Mouse (Mus musculus) embryonic facial prominence, embryonic 14.5 days (tissue): Measurements from ENCODE around the gene Tusc2. TPM values are rescaled to one million over a fixed set of nuclear protein-coding genes. Genes with fewer than 3 reads are reported as not detected.

Experiments
- ATAC-seq: fragments of 200-750 bp; cut with Nextera tagmentation; 2 replicates; pipeline ENCODE4 v1.8.0; 2017; ENCODE audit warnings: low read depth, moderate number of reproducible peaks, moderate TSS enrichment
- DNase-seq: peaks from one replicate; pipeline ENCODE4 v3.0.0-alpha.2; 2015; ENCODE audit warnings: low spot score
- H3K27ac ChIP-seq: fragments of 300-500 bp; sonication (generic); replicated peaks from 2 replicates; pipeline ENCODE4 v1.5.1; 2014; ENCODE audit warnings: low read depth, mild to moderate bottlenecking, low read length, moderate library complexity
- H3K27me3 ChIP-seq: fragments of 300-500 bp; sonication (generic); replicated peaks from 2 replicates; pipeline ENCODE4 v1.6.1; 2014; ENCODE audit warnings: low read length; ENCODE audit not compliant: control insufficient read depth, insufficient read depth
- H3K36me3 ChIP-seq: fragments of 300-500 bp; sonication (generic); 2 replicates; pipeline ENCODE4 v1.6.1; 2014; ENCODE audit warnings: low read length, mixed read lengths; ENCODE audit not compliant: control insufficient read depth, insufficient read depth
- H3K4me1 ChIP-seq: fragments of 300-500 bp; sonication (generic); 2 replicates; pipeline ENCODE4 v1.6.1; 2014; ENCODE audit warnings: antibody characterized with exemption, low read length; ENCODE audit not compliant: control insufficient read depth, insufficient read depth
- H3K4me2 ChIP-seq: fragments of 300-500 bp; sonication (generic); 2 replicates; pipeline ENCODE4 v1.6.1; 2014; ENCODE audit warnings: low read depth, mild to moderate bottlenecking, low read length, moderate library complexity, mixed read lengths
- H3K4me3 ChIP-seq: fragments of 300-500 bp; sonication (generic); 2 replicates; pipeline ENCODE4 v1.5.1; 2014; ENCODE audit warnings: low read depth, mild to moderate bottlenecking, low read length
- H3K9ac ChIP-seq: fragments of 300-500 bp; sonication (generic); 2 replicates; pipeline ENCODE4 v1.6.1; 2014; ENCODE audit warnings: low read depth, mild to moderate bottlenecking, low read length, moderate library complexity, mixed read lengths
- H3K9me3 ChIP-seq: fragments of 300-500 bp; sonication (generic); 2 replicates; pipeline ENCODE4 v1.6.1; 2016; ENCODE audit warnings: low read length; ENCODE audit not compliant: control insufficient read depth
- WGBS: fragments of 180-500 bp; shearing (Covaris S2); extraction: QIAGEN DNeasy Blood & Tissue Kit; methylation state at CpG from one replicate; pipeline ENCODE4 v1.1.7; 2014; 5-methylcytosine and 5-hydroxymethylcytosine counted together
- polyA plus RNA-seq: library from polyadenylated mRNA; unstranded; fragments of >200 nt; fragmentation: Nextera tagmentation; extraction: Ambion mirVana; gene quantifications from 2 replicates; pipeline ENCODE4 v1.2.1, GENCODE M21; 2014

Tusc2 gene
- polyA plus RNA-seq, 1 experiment from 2014 or later: 43.1 TPM

- H3K9ac ChIP-seq: no peak overlapping the region
- ATAC-seq (no peak), DNase-seq (no peak)
- H3K4me1 ChIP-seq: peaks cover 40% of the 10 kb centered on the region
- H3K27ac ChIP-seq: no peak overlapping the region
- H3K4me2 ChIP-seq: no peak overlapping the region
- H3K9me3 ChIP-seq: no peaks in the 10 kb centered on the region
- H3K4me3 ChIP-seq: no peak overlapping the region
- 75% methylated on average over 19 of the region's 20 CpGs for WGBS
- no peaks in the 10 kb centered on the region for H3K27me3 ChIP-seq
- peaks cover 9% of the 10 kb centered on the region for H3K36me3 ChIP-seq
Measured at GRCm38 (mm10) chr9:107549297-107550074, 13.6 kb upstream of the Tusc2 start.

- H3K9me3 ChIP-seq: no peaks in the 10 kb centered on the region
- no peaks in the 10 kb centered on the region for H3K27me3 ChIP-seq
- H3K4me2 ChIP-seq: peak overlapping the region; percentile 90
- H3K4me3 ChIP-seq: peak overlapping the region; percentile 58
- DNase-seq: no peak
- peak overlapping the region; percentile 79 for H3K9ac ChIP-seq
- no peak for ATAC-seq
- H3K27ac ChIP-seq: peak overlapping the region; percentile 86
- H3K4me1 ChIP-seq: peaks cover 43% of the 10 kb centered on the region
- no peaks in the 10 kb centered on the region for H3K36me3 ChIP-seq
- 36% methylated on average over 23 of the region's 23 CpGs for WGBS
Measured at GRCm38 (mm10) chr9:107550491-107551116, 12.5 kb upstream of the Tusc2 start.

GRCm38 (mm10) chr9:107551117-107551889 lies 11.8 kb upstream of the Tusc2 start, which contains the start of gene Rassf1:
Gene Rassf1, plus strand, starts transcription at chr9:107551555.
- WGBS: under 1% methylated on average over 41 of the region's 63 CpGs
- peak within 1 kb of the TSS; percentile 86 for H3K27ac ChIP-seq
- DNase-seq: peak; percentile 84

GRCm38 (mm10) chr9:107551890-107552355 lies 11.1 kb upstream of the Tusc2 start:
- H3K9me3 ChIP-seq: no peaks in the 10 kb centered on the region
- H3K9ac ChIP-seq: peak overlapping the region; percentile 79
- peak; percentile 76 for DNase-seq

More at GRCm38 (mm10) chr9:107551117-107551889, 11.8 kb upstream of the Tusc2 start, which contains the start of gene Rassf1:
- peak; percentile 41 for ATAC-seq
- no peaks in the 10 kb centered on the region for H3K27me3 ChIP-seq
- H3K36me3 ChIP-seq: no peaks in the 10 kb centered on the region
- H3K4me3 ChIP-seq: peak within 1 kb of the TSS; percentile 58
- peak within 1 kb of the TSS; percentile 90 for H3K4me2 ChIP-seq
- H3K9ac ChIP-seq: peak within 1 kb of the TSS; percentile 79
- no peaks in the 10 kb centered on the region for H3K9me3 ChIP-seq
- peaks cover 49% of the 10 kb centered on the region for H3K4me1 ChIP-seq

GRCm38 (mm10) chr9:107552690-107553393 lies 10.2 kb upstream of the Tusc2 start:
- Histone ChIP-seq H3K4me3 (peak overlapping the region; percentile 83), H3K4me1 (peaks cover 43% of the 10 kb centered on the region), H3K27me3 (no peaks in the 10 kb centered on the region), H3K9ac (peak overlapping the region; percentile 65; the same call in 1 of the 2 replicates), H3K36me3 (peaks cover 14% of the 10 kb centered on the region), H3K27ac (no peak overlapping the region; the same call in 1 of the 2 replicates), H3K9me3 (no peaks in the 10 kb centered on the region), H3K4me2 (peak overlapping the region; percentile 90)
- WGBS: 80% methylated on average over 5 of the region's 5 CpGs
- ATAC-seq: no peak
- DNase-seq: no peak

More at GRCm38 (mm10) chr9:107551890-107552355, 11.1 kb upstream of the Tusc2 start:
- Histone ChIP-seq H3K27ac (peak overlapping the region; percentile 86), H3K27me3 (no peaks in the 10 kb centered on the region), H3K36me3 (peaks cover 5% of the 10 kb centered on the region; the same call in 1 of the 2 replicates), H3K4me1 (peaks cover 49% of the 10 kb centered on the region), H3K4me3 (peak overlapping the region; percentile 58), H3K4me2 (peak overlapping the region; percentile 90)
- ATAC-seq: no peak
- 9% methylated on average over 8 of the region's 8 CpGs for WGBS

GRCm38 (mm10) chr9:107553541-107554318 lies 9.3 kb upstream of the Tusc2 start:
- 5% methylated on average over 35 of the region's 37 CpGs for WGBS
- peak; percentile 39 for ATAC-seq

GRCm38 (mm10) chr9:107554319-107554825 lies 8.7 kb upstream of the Tusc2 start:
- Histone ChIP-seq H3K36me3 (peaks cover 29% of the 10 kb centered on the region), H3K27ac (peak overlapping the region; percentile 98), H3K9me3 (no peaks in the 10 kb centered on the region), H3K4me1 (peaks cover 43% of the 10 kb centered on the region), H3K4me2 (peak overlapping the region; percentile 90), H3K4me3 (peak overlapping the region; percentile 83), H3K27me3 (no peaks in the 10 kb centered on the region), H3K9ac (peak overlapping the region; percentile 92)
- peak; percentile 99 for DNase-seq
- WGBS: 0% methylated on average over 41 of the region's 53 CpGs
- ATAC-seq: peak; percentile 93

More at GRCm38 (mm10) chr9:107553541-107554318, 9.3 kb upstream of the Tusc2 start:
- peaks cover 23% of the 10 kb centered on the region for H3K36me3 ChIP-seq
- H3K9ac ChIP-seq: peak overlapping the region; percentile 65
- peak overlapping the region; percentile 90 for H3K4me2 ChIP-seq
- peaks cover 43% of the 10 kb centered on the region for H3K4me1 ChIP-seq
- peak overlapping the region; percentile 83 for H3K4me3 ChIP-seq
- DNase-seq: no peak
- H3K27me3 ChIP-seq: no peaks in the 10 kb centered on the region
- no peaks in the 10 kb centered on the region for H3K9me3 ChIP-seq
- H3K27ac ChIP-seq: peak overlapping the region; percentile 66
